Comparison of ENCODE assay signal across 9 mouse cellular contexts in the genomic region with DNA sequence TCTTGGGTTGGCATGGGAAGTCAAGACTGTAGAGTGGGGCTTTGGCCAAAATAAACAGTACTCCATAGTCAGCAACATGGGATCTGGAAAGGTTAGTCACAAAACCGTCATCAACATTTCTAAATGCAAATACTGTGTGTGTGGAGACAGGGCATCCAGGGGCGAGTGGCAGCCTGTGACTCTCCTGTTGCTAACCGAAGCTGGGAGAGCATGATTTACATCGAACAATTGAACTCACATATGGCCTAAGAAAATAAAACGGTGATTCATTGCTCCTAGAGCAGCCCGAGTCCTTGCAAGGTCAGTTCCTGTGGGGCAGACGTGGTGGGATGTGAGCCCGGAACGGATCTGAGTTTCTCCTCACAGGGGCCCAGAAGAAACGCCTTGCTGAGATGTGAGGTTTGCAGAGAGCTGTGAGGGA.
DNase-seq lines count a peak whose midpoint lies in the region; ATAC-seq and TF ChIP-seq lines count a peak whose summit lies in the region.
"Had no signal": no experiment of that assay in that cellular context is flagged by ENCODE, and none has a peak within 500 bp of the region (broad histone marks: within the 10 kb centered on the region; RNA-seq: fewer than 3 reads in every experiment).

No protein-coding gene starts in this region.

- no peak for ATAC-seq in midbrain, embryonic 12.5 days (ENCODE audit: low FRiP score, low read depth)
- no peak for ATAC-seq in midbrain, postnatal 0 days (ENCODE audit: low FRiP score)

- no peak overlapping the region for H3K4me3 ChIP-seq in midbrain, embryonic 12.5 days
- H3K4me3 ChIP-seq in midbrain, postnatal 0 days (ENCODE audit: low read depth, low read length), result no peak overlapping the region
- peak overlapping the region; percentile 21 for H3K4me3 ChIP-seq in limb, embryonic 10.5 days

- H3K4me1 ChIP-seq in midbrain, embryonic 12.5 days, result 0 out of 2 replicates have a peak, but pooled peaks cover 6% of the 10 kb centered on the region
- H3K4me1 ChIP-seq in midbrain, postnatal 0 days (ENCODE audit: insufficient read depth, low read length), result no peaks in the 10 kb centered on the region; the same call in 1 of the 2 replicates
- H3K4me1 ChIP-seq in limb, embryonic 10.5 days, result peaks cover 75% of the 10 kb centered on the region

- H3K4me2 ChIP-seq in midbrain, embryonic 12.5 days (replicated peaks), result no peak overlapping the region
- H3K4me2 ChIP-seq in midbrain, postnatal 0 days (ENCODE audit: low read depth, low read length, poor library complexity, severe bottlenecking), result no peak overlapping the region

- DNase-seq in adrenal gland, adult 2 months, result peak; percentile 8
- no peak for DNase-seq in adrenal gland, postnatal 4 days (ENCODE audit: low spot score in 2 of 2)
- no peak for DNase-seq in midbrain, postnatal 0 days (ENCODE audit: low spot score)
- peak; percentile 64 for DNase-seq in limb, embryonic 10.5 days (ENCODE audit: low spot score)
- DNase-seq in cerebellum, adult 9-10 months, result no peak
- no peak for DNase-seq in cerebellum, postnatal 10 days
- DNase-seq in B cell, adult 2 months, result no peak

- H3K27ac ChIP-seq in midbrain, embryonic 12.5 days (replicated peaks), result peak overlapping the region; percentile 42; the same call in 1 of the 2 replicates
- H3K27ac ChIP-seq in midbrain, postnatal 0 days (ENCODE audit: low read depth, low read length), result no peak overlapping the region
- peak overlapping the region; percentile 89 for H3K27ac ChIP-seq in limb, embryonic 10.5 days
- H3K27ac ChIP-seq: macrophage had no signal

- H3K9ac ChIP-seq in midbrain, embryonic 12.5 days (replicated peaks), result no peak overlapping the region
- no peak overlapping the region for H3K9ac ChIP-seq in midbrain, postnatal 0 days (replicated peaks; ENCODE audit: low read length, poor library complexity, severe bottlenecking)

- no peaks in the 10 kb centered on the region for H3K9me3 ChIP-seq in midbrain, embryonic 12.5 days
- H3K9me3 ChIP-seq in midbrain, postnatal 0 days (ENCODE audit: low read length), result no peaks in the 10 kb centered on the region
- H3K9me3 ChIP-seq in limb, embryonic 10.5 days (replicated peaks), result no peaks in the 10 kb centered on the region

- no peaks in the 10 kb centered on the region for H3K36me3 ChIP-seq in midbrain, embryonic 12.5 days
- no peaks in the 10 kb centered on the region for H3K36me3 ChIP-seq in midbrain, postnatal 0 days (ENCODE audit: insufficient read depth, low read length)
- H3K36me3 ChIP-seq in limb, embryonic 10.5 days, result no peaks in the 10 kb centered on the region

- WGBS in midbrain, embryonic 12.5 days, result 76% methylated on average over 10 of the region's 10 CpGs
- WGBS in midbrain, postnatal 0 days, result 74% methylated on average over 10 of the region's 10 CpGs
- WGBS in limb, embryonic 10.5 days, result 19% methylated on average over 10 of the region's 10 CpGs

- no peak for TF ChIP-seq CTCF in midbrain, postnatal 0 days (IDR thresholded peaks at IDR 0.05)

- H3K27me3 ChIP-seq in midbrain, embryonic 12.5 days, result no peaks in the 10 kb centered on the region
- H3K27me3 ChIP-seq in midbrain, postnatal 0 days (ENCODE audit: insufficient read depth, low read length), result no peaks in the 10 kb centered on the region
- H3K27me3 ChIP-seq in limb, embryonic 10.5 days (ENCODE audit: low read depth, poor library complexity, severe bottlenecking), result no peaks in the 10 kb centered on the region

Comparison
In these comparisons a context has a peak if more than half of its experiments do, and no peak if none do; other contexts are left out.
1. DNase-seq: peak in adrenal gland, adult 2 months (single experiment) and limb, embryonic 10.5 days (single experiment); none in adrenal gland, postnatal 4 days (0 of 2), midbrain, postnatal 0 days (single experiment), cerebellum, adult 9-10 months (single experiment), cerebellum, postnatal 10 days (0 of 2) and B cell, adult 2 months (0 of 2).